Mouse (Mus musculus) Muller cell, postnatal 12 days (primary cell): ENCODE results near the gene Agrn.
"Not testable (repeated sequence)": the region's sequence is repeated elsewhere in the genome, so short reads cannot be mapped to it uniquely, and the experiment has no call there.

ENCODE experiments used
- DNase-seq: peaks from one replicate; pipeline ENCODE4 v3.0.0-alpha.2; 2015; ENCODE audit errors: inconsistent ontology term

Gene Agrn

GRCm38 (mm10) chr4:156154771-156155170 is 42.5 kb downstream of the Agrn start:
- no peak for DNase-seq

DNA sequence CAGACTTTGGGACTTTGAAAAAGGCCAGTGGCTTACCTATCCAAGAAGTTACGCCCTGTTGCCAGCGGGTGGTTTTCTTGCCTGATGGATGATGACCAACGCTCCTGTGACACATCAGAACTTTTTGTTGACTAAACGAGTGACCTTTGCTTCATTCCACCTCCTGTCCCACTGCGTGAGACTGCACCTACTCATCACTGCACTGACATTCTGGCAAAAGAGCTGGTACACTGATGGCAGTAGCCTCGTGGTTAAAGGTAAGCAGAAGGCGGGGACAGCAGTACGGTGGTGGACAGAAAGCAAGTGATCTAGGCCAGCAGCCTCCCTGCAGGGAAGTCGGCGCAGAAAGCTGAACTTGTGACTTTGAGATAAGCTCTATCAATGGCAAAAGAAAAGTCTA is 46.4 kb downstream of the Agrn start:
- DNase-seq: not testable (repeated sequence)

DNA sequence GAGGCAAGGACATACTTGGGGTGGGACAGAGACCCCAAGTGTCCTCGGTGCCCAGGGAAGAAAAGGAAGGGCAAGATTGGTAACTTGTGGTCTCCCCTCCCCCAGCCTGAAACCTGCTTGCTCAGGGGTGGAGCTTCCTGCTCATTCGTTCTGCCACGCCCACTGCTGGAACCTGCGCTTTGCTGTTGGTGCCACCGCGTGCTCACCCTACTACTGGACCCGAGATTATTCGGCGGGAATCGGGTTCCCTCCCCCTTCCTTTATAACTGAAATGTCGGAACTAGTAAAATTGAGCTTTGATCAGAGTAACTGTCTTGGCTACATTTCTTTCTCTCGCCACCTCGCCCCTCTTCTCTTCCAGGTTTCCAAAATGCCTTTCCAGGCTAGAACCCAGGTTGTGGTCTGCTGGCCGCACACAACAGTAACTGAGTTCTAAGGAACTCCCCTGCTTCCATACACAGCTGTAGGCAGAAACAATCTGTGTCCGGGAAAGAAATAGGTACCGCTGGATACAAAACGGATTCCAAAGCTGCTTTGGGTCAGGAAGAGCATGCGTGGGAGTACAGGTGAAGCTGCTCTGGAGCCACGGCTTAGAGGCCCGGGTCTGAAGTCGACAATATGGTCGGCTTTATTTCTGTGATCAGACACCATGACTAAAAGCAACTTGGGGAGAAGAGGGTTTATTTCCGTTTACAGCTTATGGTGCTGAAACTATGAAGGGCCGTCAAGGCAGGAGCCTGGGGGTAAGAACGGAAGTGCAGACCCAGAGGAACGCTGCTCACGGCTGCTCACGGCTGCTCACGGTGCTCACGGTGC is 60.8 kb downstream of the Agrn start:
- no peak for DNase-seq

GRCm38 (mm10) chr4:156135801-156136200 is 61.5 kb downstream of the Agrn start:
- DNase-seq: no peak

- DNase-seq: no peak
Measured at GRCm38 (mm10) chr4:156135112-156135511, 62.2 kb downstream of the Agrn start.

GRCm38 (mm10) chr4:156133943-156134605 is 63.2 kb downstream of the Agrn start:
- DNase-seq: no peak

GRCm38 (mm10) chr4:156133334-156133733 is 64.0 kb downstream of the Agrn start:
- DNase-seq: no peak

GRCm38 (mm10) chr4:156130940-156131339 is 66.3 kb downstream of the Agrn start:
- no peak for DNase-seq

- DNase-seq: no peak
Measured at GRCm38 (mm10) chr4:156130436-156130835, 66.9 kb downstream of the Agrn start, which contains the start of gene Rnf223. Gene Rnf223 (plus strand): TSS chr4:156130513.

DNA sequence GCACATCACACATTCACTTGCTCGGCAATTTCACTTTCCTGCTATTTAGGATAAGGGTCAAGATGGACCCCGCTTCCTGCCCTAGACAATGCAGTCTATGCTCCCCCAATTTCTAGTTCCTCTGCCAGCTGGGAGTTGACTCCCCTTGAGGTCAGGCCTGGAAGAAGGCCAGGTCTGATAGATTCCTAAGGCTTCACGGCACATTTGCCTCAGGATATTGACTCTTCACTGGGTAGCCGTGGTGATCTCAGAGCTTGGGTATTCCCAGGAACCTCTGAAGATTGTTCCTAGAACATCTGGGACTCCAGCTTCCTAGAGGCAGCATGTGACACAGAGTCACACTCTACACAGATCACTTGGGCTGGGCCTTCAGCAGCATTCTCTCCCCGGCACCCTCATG is 68.5 kb downstream of the Agrn start:
- no peak for DNase-seq

DNA sequence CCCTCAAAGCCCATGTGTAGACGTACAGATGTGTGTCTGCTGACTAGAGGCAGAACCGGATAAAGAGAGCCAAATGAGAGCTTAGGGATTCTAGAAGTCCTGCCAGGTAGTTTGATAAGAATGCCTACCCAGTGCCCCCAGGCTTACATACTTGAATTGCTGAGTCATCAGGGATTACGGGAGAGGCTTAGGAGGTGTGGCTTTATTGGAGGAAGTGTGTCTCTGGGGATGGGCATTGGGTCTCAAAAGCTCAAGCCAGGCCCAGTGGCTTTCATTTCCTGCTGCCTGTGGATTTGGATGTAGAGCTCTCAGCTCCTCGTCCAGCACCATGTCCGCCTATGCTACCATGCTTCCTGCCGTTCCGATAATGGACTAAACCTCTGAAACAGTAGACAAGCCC is 70.4 kb downstream of the Agrn start:
- DNase-seq: no peak

- DNase-seq: no peak
Measured at GRCm38 (mm10) chr4:156125393-156125792, 71.9 kb downstream of the Agrn start.

- no peak for DNase-seq
Measured at GRCm38 (mm10) chr4:156124077-156124476, 73.2 kb downstream of the Agrn start.
